Mouse (Mus musculus) limb, embryonic 14.5 days (tissue): ENCODE results near the gene Arx. TPM values are rescaled to one million over a fixed set of nuclear protein-coding genes. Genes with fewer than 3 reads are reported as not detected.
A peak's percentile ranks its signal among the peaks of the same experiment; 100 is the strongest.

Experiments
- ATAC-seq: fragments of 200-750 bp; cut with Nextera tagmentation; 2 replicates; pipeline ENCODE4 v1.8.0; 2017; ENCODE audit warnings: low read depth, moderate number of reproducible peaks, moderate TSS enrichment; ENCODE audit not compliant: low FRiP score
- DNase-seq: peaks from one replicate; pipeline ENCODE4 v3.0.0-alpha.2; 2015; ENCODE audit warnings: low spot score
- H3K27ac ChIP-seq: fragments of 300-500 bp; sonication (generic); replicated peaks from 2 replicates; pipeline ENCODE4 v1.5.1; 2014; ENCODE audit warnings: low read depth, mild to moderate bottlenecking, low read length, moderate library complexity, mixed read lengths
- H3K27me3 ChIP-seq: fragments of 300-500 bp; sonication (generic); 2 replicates; pipeline ENCODE4 v1.6.1; 2014; ENCODE audit warnings: low read length, mixed read lengths; ENCODE audit not compliant: control insufficient read depth, insufficient read depth
- H3K36me3 ChIP-seq: fragments of 300-500 bp; sonication (generic); 2 replicates; pipeline ENCODE4 v1.6.1; 2014; ENCODE audit warnings: mild to moderate bottlenecking, low read length, moderate library complexity, mixed read lengths; ENCODE audit not compliant: control insufficient read depth, insufficient read depth
- H3K4me1 ChIP-seq: fragments of 300-500 bp; sonication (generic); 2 replicates; pipeline ENCODE4 v1.6.1; 2014; ENCODE audit warnings: antibody characterized with exemption, low read length, mixed read lengths; ENCODE audit not compliant: control insufficient read depth, insufficient read depth
- H3K4me2 ChIP-seq: fragments of 300-500 bp; sonication (generic); replicated peaks from 2 replicates; pipeline ENCODE4 v1.6.1; 2014; ENCODE audit warnings: low read depth, mild to moderate bottlenecking, low read length, moderate library complexity; ENCODE audit not compliant: severe bottlenecking
- H3K4me3 ChIP-seq: fragments of 300-500 bp; sonication (generic); replicated peaks from 2 replicates; pipeline ENCODE4 v1.5.1; 2014; ENCODE audit warnings: low read length
- H3K9ac ChIP-seq: fragments of 300-500 bp; sonication (generic); 2 replicates; pipeline ENCODE4 v1.6.1; 2014; ENCODE audit warnings: mild to moderate bottlenecking, low read depth, low read length, moderate library complexity; ENCODE audit not compliant: severe bottlenecking
- H3K9me3 ChIP-seq: fragments of 300-500 bp; sonication (generic); 2 replicates; pipeline ENCODE4 v1.6.1; 2016; ENCODE audit warnings: low read length; ENCODE audit not compliant: control insufficient read depth
- POLR2A ChIP-seq: fragments of 200-500 bp; IDR thresholded peaks from 2 replicates; pipeline ENCODE4 v1.8.0; 2012; ENCODE audit warnings: inconsistent platforms, mild to moderate bottlenecking, moderate library complexity, borderline replicate concordance; ENCODE audit not compliant: insufficient read depth, insufficient read length; ENCODE audit errors: extremely low read depth
- WGBS: fragments of 180-500 bp; shearing (Covaris S2); extraction: QIAGEN DNeasy Blood & Tissue Kit; methylation state at CpG from one replicate; pipeline ENCODE4 v1.1.7; 2014; 5-methylcytosine and 5-hydroxymethylcytosine counted together
- polyA plus RNA-seq, 2 experiments: library from polyadenylated mRNA; depleted of rRNA in 1 of 2; stranded (reverse) in 1 of 2; unstranded in 1 of 2; fragments of >200 nt; fragmentation: Nextera tagmentation in 1 of 2; extraction: Ambion mirVana in 1 of 2; gene quantifications; 2 replicates each; pipeline versions ENCODE4 v1.2.1 to v1.2.3; 2012 to 2014

Gene Arx
- polyA plus RNA-seq, 2 experiments, result 1.1 to 2.0 TPM

GRCm38 (mm10) chrX:93292031-93292430, 5.8 kb downstream of the Arx start:
- TF ChIP-seq POLR2A, result no peak
- DNase-seq, result no peak
- 21% methylated on average over 6 of the region's 6 CpGs for WGBS

GRCm38 (mm10) chrX:93294736-93295490, 8.7 kb downstream of the Arx start:
- H3K4me1 ChIP-seq, result no peaks in the 10 kb centered on the region
- H3K4me2 ChIP-seq, result no peak overlapping the region
- no peaks in the 10 kb centered on the region for H3K9me3 ChIP-seq
- no peak overlapping the region for H3K4me3 ChIP-seq
- H3K9ac ChIP-seq, result no peak overlapping the region
- WGBS, result 27% methylated on average over 16 of the region's 25 CpGs
- no peaks in the 10 kb centered on the region for H3K36me3 ChIP-seq
- H3K27ac ChIP-seq, result no peak overlapping the region
- H3K27me3 ChIP-seq, result peaks cover 90% of the 10 kb centered on the region
- ATAC-seq (no peak), DNase-seq (no peak)
- TF ChIP-seq POLR2A, result no peak

More at GRCm38 (mm10) chrX:93292031-93292430, 5.8 kb downstream of the Arx start:
- Histone ChIP-seq H3K4me1 (no peaks in the 10 kb centered on the region), H3K27me3 (peaks cover 87% of the 10 kb centered on the region), H3K27ac (no peak overlapping the region), H3K4me2 (no peak overlapping the region), H3K36me3 (no peaks in the 10 kb centered on the region), H3K9me3 (no peaks in the 10 kb centered on the region), H3K9ac (no peak overlapping the region), H3K4me3 (no peak overlapping the region)
- ATAC-seq, result no peak

- no peaks in the 10 kb centered on the region for H3K36me3 ChIP-seq
- WGBS, result 20% methylated on average over 5 of the region's 5 CpGs
- H3K4me3 ChIP-seq, result no peak overlapping the region
Observed at GRCm38 (mm10) chrX:93295819-93296218, 9.6 kb downstream of the Arx start.

GRCm38 (mm10) chrX:93297001-93297441, 10.8 kb downstream of the Arx start:
- DNase-seq (no peak), ATAC-seq (peak; percentile 53; the same call in 1 of the 2 replicates)
- no peak overlapping the region for H3K9ac ChIP-seq
- no peak overlapping the region for H3K27ac ChIP-seq
- H3K27me3 ChIP-seq, result peaks cover 93% of the 10 kb centered on the region
- H3K9me3 ChIP-seq, result no peaks in the 10 kb centered on the region
- TF ChIP-seq POLR2A, result no peak
- H3K4me3 ChIP-seq, result peak overlapping the region; percentile 24
- peak overlapping the region; percentile 36 for H3K4me2 ChIP-seq
- WGBS, result 15% methylated on average over 20 of the region's 40 CpGs
- no peaks in the 10 kb centered on the region for H3K4me1 ChIP-seq
- no peaks in the 10 kb centered on the region for H3K36me3 ChIP-seq

More at GRCm38 (mm10) chrX:93295819-93296218, 9.6 kb downstream of the Arx start:
- no peak for TF ChIP-seq POLR2A
- Histone ChIP-seq H3K4me2 (no peak overlapping the region), H3K9me3 (no peaks in the 10 kb centered on the region), H3K27ac (no peak overlapping the region), H3K9ac (no peak overlapping the region), H3K27me3 (peaks cover 94% of the 10 kb centered on the region), H3K4me1 (no peaks in the 10 kb centered on the region)
- no peak for ATAC-seq
- DNase-seq, result no peak

GRCm38 (mm10) chrX:93299046-93299626, 12.9 kb downstream of the Arx start:
- WGBS, result 26% methylated on average over 38 of the region's 43 CpGs
- DNase-seq (no peak), ATAC-seq (no peak)
- no peak for TF ChIP-seq POLR2A
- Histone ChIP-seq H3K4me2 (peak overlapping the region; percentile 40), H3K36me3 (no peaks in the 10 kb centered on the region), H3K27ac (no peak overlapping the region), H3K9me3 (no peaks in the 10 kb centered on the region), H3K9ac (no peak overlapping the region), H3K27me3 (peaks cover 85% of the 10 kb centered on the region), H3K4me3 (peak overlapping the region; percentile 22), H3K4me1 (no peaks in the 10 kb centered on the region)
